Comparison of ENCODE assay signal across 8 mouse cellular contexts in genomic region chr7:123124735-123125181, GRCm38 (mm10). TPM values are rescaled to one million over a fixed set of nuclear protein-coding genes. Genes with fewer than 3 reads are reported as not detected.
DNase-seq lines count a peak whose midpoint lies in the region; ATAC-seq and TF ChIP-seq lines count a peak whose summit lies in the region.

No protein-coding gene starts in this region.

- H3K4me3 ChIP-seq in ES-Bruce4 (ENCODE audit: low read depth, low read length) = peak overlapping the region; percentile 96
- peak overlapping the region; percentile 89 for H3K4me3 ChIP-seq in hindbrain, embryonic 12.5 days
- H3K4me3 ChIP-seq in limb, embryonic 10.5 days = peak overlapping the region; percentile 98

- peak; percentile 42 for DNase-seq in kidney, adult 18-20 months
- no peak for DNase-seq in kidney, adult 11 months
- DNase-seq in embryo, embryonic 10.5 days (ENCODE audit: low spot score) = peak; percentile 48
- peak; percentile 49 for DNase-seq in limb, embryonic 10.5 days (ENCODE audit: low spot score)
- DNase-seq in retina, embryonic 14.5 days (ENCODE audit: low spot score) = peak; percentile 26
- no peak for DNase-seq in spleen, postnatal 10 days (ENCODE audit: low spot score in 2 of 2)

- H3K36me3 ChIP-seq in ES-Bruce4 (ENCODE audit: control insufficient read depth, insufficient read depth, low read length, poor library complexity, severe bottlenecking) = peaks cover 16% of the 10 kb centered on the region
- H3K36me3 ChIP-seq in hindbrain, embryonic 12.5 days = peaks cover 6% of the 10 kb centered on the region
- H3K36me3 ChIP-seq in limb, embryonic 10.5 days = peaks cover 34% of the 10 kb centered on the region

- H3K27ac ChIP-seq in ES-Bruce4 (ENCODE audit: insufficient read depth, low read length) = no peak overlapping the region
- peak overlapping the region; percentile 95 for H3K27ac ChIP-seq in hindbrain, embryonic 12.5 days
- H3K27ac ChIP-seq in limb, embryonic 10.5 days = peak overlapping the region; percentile 100

- peak; percentile 38; the same call in 1 of the 2 replicates for ATAC-seq in hindbrain, embryonic 12.5 days (ENCODE audit: low FRiP score)

- H3K4me1 ChIP-seq in ES-Bruce4 (ENCODE audit: control insufficient read depth, insufficient read depth, low read length) = peaks cover 1% of the 10 kb centered on the region
- H3K4me1 ChIP-seq in hindbrain, embryonic 12.5 days = peaks cover 17% of the 10 kb centered on the region
- peaks cover 9% of the 10 kb centered on the region; the same call in 1 of the 2 replicates for H3K4me1 ChIP-seq in limb, embryonic 10.5 days

- no peak for TF ChIP-seq POLR2A in ES-Bruce4 (IDR thresholded peaks at IDR 0.05; ENCODE audit: insufficient read depth, low read length)

- TF ChIP-seq CTCF in ES-Bruce4 (IDR thresholded peaks at IDR 0.05; ENCODE audit: low read depth, low read length) = no peak

- peak overlapping the region; percentile 60 for H3K4me2 ChIP-seq in hindbrain, embryonic 12.5 days (replicated peaks)

- no peaks in the 10 kb centered on the region for H3K27me3 ChIP-seq in ES-Bruce4 (ENCODE audit: control insufficient read depth, insufficient read depth, low read length, poor library complexity, severe bottlenecking)
- H3K27me3 ChIP-seq in hindbrain, embryonic 12.5 days = no peaks in the 10 kb centered on the region
- H3K27me3 ChIP-seq in limb, embryonic 10.5 days (ENCODE audit: low read depth, poor library complexity, severe bottlenecking) = no peaks in the 10 kb centered on the region

- no peaks in the 10 kb centered on the region for H3K9me3 ChIP-seq in ES-Bruce4 (replicated peaks; ENCODE audit: control insufficient read depth, insufficient read depth, low read length, poor library complexity, severe bottlenecking)
- no peaks in the 10 kb centered on the region for H3K9me3 ChIP-seq in hindbrain, embryonic 12.5 days (replicated peaks)
- no peaks in the 10 kb centered on the region for H3K9me3 ChIP-seq in limb, embryonic 10.5 days (replicated peaks)

- no peak for TF ChIP-seq EP300 in ES-Bruce4 (IDR thresholded peaks at IDR 0.05; ENCODE audit: insufficient read depth, low read depth, low read length)

- peak overlapping the region; percentile 100 for H3K9ac ChIP-seq in ES-Bruce4 (ENCODE audit: low read depth, poor library complexity, severe bottlenecking)
- H3K9ac ChIP-seq in hindbrain, embryonic 12.5 days = peak overlapping the region; percentile 94

- 3% methylated on average over 16 of the region's 16 CpGs for WGBS in hindbrain, embryonic 12.5 days
- 2% methylated on average over 16 of the region's 16 CpGs for whole genome bisulfite sequencing in limb, embryonic 10.5 days

RNA-seq across cellular contexts. Expression of gene Tnrc6a, which starts 1.1 kb away (rescaled TPM):
- polyA plus RNA-seq in ES-Bruce4 (2011; ENCODE audit: insufficient read depth, insufficient read length, low read depth, missing spikeins) = 111 and 119 TPM in 2 replicates
- polyA plus RNA-seq in hindbrain, embryonic 12.5 days (2016; fragmentation: Nextera tagmentation; extraction: Ambion mirVana) = 70.7 and 79.9 TPM in 2 replicates
- 59.1 and 75.9 TPM in 2 replicates for polyA plus RNA-seq in limb, embryonic 10.5 days (2016; fragmentation: Nextera tagmentation; extraction: Ambion mirVana)

Comparison
In these comparisons a context has a peak if more than half of its experiments do, and no peak if none do; other contexts are left out.
1. DNase-seq: peak in kidney, adult 18-20 months (single experiment), embryo, embryonic 10.5 days (single experiment), limb, embryonic 10.5 days (single experiment) and retina, embryonic 14.5 days (single experiment); none in kidney, adult 11 months (single experiment) and spleen, postnatal 10 days (0 of 2).
2. Peak in every context shown above with its lines, with median percentiles within 50 percentile points of each other: H3K4me3 ChIP-seq.